Mouse (Mus musculus) G1E-ER4 (cell line): ENCODE data around the gene Nmi. TPM values are rescaled to one million over a fixed set of nuclear protein-coding genes. Genes with fewer than 3 reads are reported as not detected.

Source experiments
- GATA1 ChIP-seq: IDR thresholded peaks from one replicate; pipeline ENCODE4 v1.8.0; 2012; ENCODE audit warnings: low read length, inconsistent platforms
- polyA plus RNA-seq: library from polyadenylated mRNA; stranded (reverse); fragments of >175 nt; gene quantifications from 2 replicates; pipeline ENCODE4 v1.2.3, GENCODE M21; 2012

Gene Nmi
- 0.39 and 0.84 TPM in 2 replicates for polyA plus RNA-seq

GRCm38 (mm10) chr2:51973410-51973968 lies at the start of gene Nmi:
Gene Nmi, minus strand, starts transcription at chr2:51973494.
- TF ChIP-seq GATA1: no peak

GRCm38 (mm10) chr2:52016361-52016760 lies 43.1 kb upstream of the Nmi start:
- no peak for TF ChIP-seq GATA1

GRCm38 (mm10) chr2:52013306-52013820 lies 40.1 kb upstream of the Nmi start:
- no peak for TF ChIP-seq GATA1

GRCm38 (mm10) chr2:52006380-52006779 lies 33.1 kb upstream of the Nmi start:
- no peak for TF ChIP-seq GATA1

- no peak for TF ChIP-seq GATA1
Observed at GRCm38 (mm10) chr2:52001521-52001920, 28.2 kb upstream of the Nmi start.

GRCm38 (mm10) chr2:51999996-52000395 lies 26.7 kb upstream of the Nmi start:
- no peak for TF ChIP-seq GATA1

GRCm38 (mm10) chr2:51991447-51991846 lies 18.2 kb upstream of the Nmi start:
- no peak for TF ChIP-seq GATA1

GRCm38 (mm10) chr2:51989559-51989958 lies 16.3 kb upstream of the Nmi start:
- TF ChIP-seq GATA1: no peak

GRCm38 (mm10) chr2:51986695-51987094 lies 13.4 kb upstream of the Nmi start:
- no peak for TF ChIP-seq GATA1

- no peak for TF ChIP-seq GATA1
Observed at GRCm38 (mm10) chr2:51986157-51986556, 12.9 kb upstream of the Nmi start.

GRCm38 (mm10) chr2:51985241-51985640 lies 11.9 kb upstream of the Nmi start:
- no peak for TF ChIP-seq GATA1

GRCm38 (mm10) chr2:51982288-51982687 lies 9.0 kb upstream of the Nmi start:
- TF ChIP-seq GATA1: no peak

GRCm38 (mm10) chr2:51981630-51982029 lies 8.3 kb upstream of the Nmi start:
- no peak for TF ChIP-seq GATA1

- TF ChIP-seq GATA1: no peak
Observed at GRCm38 (mm10) chr2:51972641-51973409, 469 bp downstream of the Nmi start.

- TF ChIP-seq GATA1: no peak
Observed at GRCm38 (mm10) chr2:51972142-51972541, 1.2 kb downstream of the Nmi start.

- TF ChIP-seq GATA1: no peak
Observed at GRCm38 (mm10) chr2:51970897-51971296, 2.4 kb downstream of the Nmi start.

GRCm38 (mm10) chr2:51967288-51967687 lies 6.0 kb downstream of the Nmi start:
- no peak for TF ChIP-seq GATA1
